Mouse (Mus musculus) gastrocnemius, postnatal 14 days (tissue): ENCODE measurements at regions not wholly inside any gene's neighbourhood (a gene's known extent, or its start where the extent isn't known, plus 50 kb on each side); places are given as distances from the start of the nearest gene placed in this dataset.
"Not testable (repeated sequence)": the region's sequence is repeated elsewhere in the genome, so short reads cannot be mapped to it uniquely, and the experiment has no call there.

Source experiments
- DNase-seq: peaks from one replicate; pipeline ENCODE4 v3.0.0; 2021; ENCODE audit warnings: mixed read lengths
- intact Hi-C: fragments of 180-260 bp; cut with DNase I; formaldehyde crosslinking; loops from one replicate; pipeline ENCODE4 v1.15.1; 2025; ENCODE audit warnings: low total_unique reads

GRCm38 (mm10) chr5:134046086-134046485 lies 53.4 kb upstream of the Castor2 start:
- no peak for DNase-seq
- intact Hi-C loops = no loop called here

- intact Hi-C loops, DNase-seq: not testable (repeated sequence)
Measured at GRCm38 (mm10) chr5:134042938-134043337, 56.6 kb upstream of the Castor2 start.

- peak; percentile 58 for DNase-seq
- intact Hi-C loops = no loop called here
Measured at GRCm38 (mm10) chr5:134027316-134027966, 72.1 kb upstream of the Castor2 start.

GRCm38 (mm10) chr5:134019651-134020432 lies 79.7 kb upstream of the Castor2 start:
- intact Hi-C loops = no loop called here
- no peak for DNase-seq

- intact Hi-C loops = no loop called here
- peak; percentile 78 for DNase-seq
Measured at GRCm38 (mm10) chr5:134014257-134015163, 85.0 kb upstream of the Castor2 start.

GRCm38 (mm10) chr5:134013206-134013605 lies 86.3 kb upstream of the Castor2 start:
- DNase-seq = no peak
- intact Hi-C loops = no loop called here

- no peak for DNase-seq
- intact Hi-C loops = no loop called here
Measured at GRCm38 (mm10) chr5:134009843-134010242, 89.7 kb upstream of the Castor2 start.

GRCm38 (mm10) chr5:134007127-134007771 lies 92.3 kb upstream of the Castor2 start:
- peak; percentile 26 for DNase-seq
- intact Hi-C loops = no loop called here

GRCm38 (mm10) chr5:134006470-134007126 lies 92.9 kb upstream of the Castor2 start:
- DNase-seq = peak; percentile 80
- intact Hi-C loops = no loop called here

- intact Hi-C loops = no loop called here
- no peak for DNase-seq
Measured at GRCm38 (mm10) chr5:134006001-134006400, 93.5 kb upstream of the Castor2 start.

GRCm38 (mm10) chr5:134000100-134000499 lies 99.4 kb upstream of the Castor2 start:
- intact Hi-C loops = no loop called here
- DNase-seq = no peak

- DNase-seq = peak; percentile 12
Measured at GRCm38 (mm10) chr5:133999698-134000097, 99.8 kb upstream of the Castor2 start.

GRCm38 (mm10) chr5:133991994-133992393 lies 107.5 kb upstream of the Castor2 start:
- no peak for DNase-seq
- intact Hi-C loops = no loop called here

More at GRCm38 (mm10) chr5:133999698-134000097, 99.8 kb upstream of the Castor2 start:
- intact Hi-C loops = no loop called here

GRCm38 (mm10) chr5:133991556-133991955 lies 108.0 kb upstream of the Castor2 start:
- peak; percentile 65 for DNase-seq
- intact Hi-C loops = no loop called here

- intact Hi-C loops = no loop called here
Measured at GRCm38 (mm10) chr5:133983249-133983966, 116.1 kb upstream of the Castor2 start.

GRCm38 (mm10) chr5:133970421-133970914 lies 129.0 kb upstream of the Castor2 start:
- intact Hi-C loops = no loop called here
- no peak for DNase-seq

More at GRCm38 (mm10) chr5:133983249-133983966, 116.1 kb upstream of the Castor2 start:
- DNase-seq = no peak

- DNase-seq = no peak
- intact Hi-C loops = no loop called here
Measured at GRCm38 (mm10) chr5:133963301-133963700, 136.2 kb upstream of the Castor2 start.

- no peak for DNase-seq
- intact Hi-C loops = no loop called here
Measured at GRCm38 (mm10) chr5:133940841-133941240, 158.7 kb upstream of the Castor2 start.
